Mouse (Mus musculus): ENCODE measurements around the gene Gm5930.
"Not testable (repeated sequence)": the region's sequence is repeated elsewhere in the genome, so short reads cannot be mapped to it uniquely, and the experiment has no call there.

Gm5930 gene

DNA sequence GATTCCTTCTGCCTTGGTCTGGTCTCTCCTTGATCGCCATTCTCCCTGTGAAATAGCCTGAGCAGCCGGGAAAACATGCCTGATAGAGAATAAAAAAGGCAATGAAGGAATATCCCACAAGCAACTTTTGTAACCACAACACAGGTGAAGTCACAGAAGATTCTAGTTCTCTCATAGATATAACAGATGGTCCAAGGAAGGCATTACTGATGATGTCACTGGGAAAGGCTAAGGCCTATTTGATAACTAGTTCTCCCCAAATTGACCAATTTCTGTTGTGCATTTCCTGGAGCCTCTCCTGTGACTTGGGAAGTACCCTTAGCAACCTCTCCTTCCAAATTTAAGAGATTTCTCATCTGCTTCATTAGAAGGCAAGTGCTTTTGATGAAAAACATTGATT, at the start of gene Gm5930:
TSS of gene Gm5930 (minus strand) at position 101 of the 400 bp plus-strand sequence.
- DNase-seq (ENCODE audit: low read depth, low spot score); H3K36me3 ChIP-seq (ENCODE audit: control insufficient read depth, insufficient read depth, low read length, poor library complexity, severe bottlenecking): not testable (repeated sequence)

DNA sequence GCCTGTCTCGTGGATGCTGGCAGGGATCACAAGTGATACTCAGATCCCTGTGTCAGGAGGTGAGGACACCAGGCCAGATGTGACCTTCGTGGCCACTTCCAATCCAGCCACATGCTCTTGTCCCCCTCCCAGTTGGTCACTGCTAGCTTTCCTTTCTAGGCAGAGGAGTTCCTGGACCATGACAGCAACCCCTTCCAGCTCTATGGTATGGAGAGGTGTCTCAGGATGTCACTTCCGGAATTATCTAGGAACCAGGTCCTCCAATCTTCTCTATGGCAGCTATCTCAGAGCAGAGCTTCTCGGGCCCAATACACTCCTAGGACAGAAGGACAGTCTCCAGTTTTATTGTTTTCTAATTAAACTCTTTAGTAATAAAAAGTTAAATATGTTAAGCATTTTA, 45.8 kb upstream of the Gm5930 start:
- not testable (repeated sequence) for H3K27me3 ChIP-seq (ENCODE audit: control insufficient read depth, insufficient read depth, low read length, poor library complexity, severe bottlenecking); DNase-seq (ENCODE audit: low read depth, low spot score); H3K36me3 ChIP-seq (ENCODE audit: control insufficient read depth, insufficient read depth, low read length, poor library complexity, severe bottlenecking)

More for the DNA sequence above, at the start of gene Gm5930:
- H3K27me3 ChIP-seq (ENCODE audit: control insufficient read depth, insufficient read depth, low read length, poor library complexity, severe bottlenecking), result not testable (repeated sequence)

DNA sequence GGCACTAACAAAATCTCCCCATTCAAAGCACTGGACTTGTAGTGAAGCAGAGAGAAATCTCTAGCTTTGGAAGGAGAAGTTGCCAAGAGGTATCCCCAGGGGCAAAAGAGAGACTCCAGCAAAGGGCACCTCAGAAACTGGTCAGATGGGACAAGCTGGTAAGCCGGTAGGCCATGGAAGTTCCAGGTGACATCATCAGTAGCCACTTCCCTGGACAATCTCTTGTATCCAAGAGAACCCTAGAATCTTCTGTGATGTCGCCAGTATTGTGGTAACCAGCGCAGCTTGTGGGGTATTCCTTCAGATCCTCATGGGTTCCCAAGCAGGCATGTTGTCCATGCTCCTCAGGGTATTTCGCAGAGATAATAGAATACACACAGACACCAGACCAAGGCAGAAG, 26.7 kb upstream of the Gm5930 start, which contains the start of gene Gm8229:
TSS of gene Gm8229 (plus strand) at position 301 of the 400 bp plus-strand sequence.
- not testable (repeated sequence) for H3K27me3 ChIP-seq (ENCODE audit: control insufficient read depth, insufficient read depth, low read length, poor library complexity, severe bottlenecking); H3K36me3 ChIP-seq (ENCODE audit: control insufficient read depth, insufficient read depth, low read length, poor library complexity, severe bottlenecking); DNase-seq (ENCODE audit: low read depth, low spot score)

DNA sequence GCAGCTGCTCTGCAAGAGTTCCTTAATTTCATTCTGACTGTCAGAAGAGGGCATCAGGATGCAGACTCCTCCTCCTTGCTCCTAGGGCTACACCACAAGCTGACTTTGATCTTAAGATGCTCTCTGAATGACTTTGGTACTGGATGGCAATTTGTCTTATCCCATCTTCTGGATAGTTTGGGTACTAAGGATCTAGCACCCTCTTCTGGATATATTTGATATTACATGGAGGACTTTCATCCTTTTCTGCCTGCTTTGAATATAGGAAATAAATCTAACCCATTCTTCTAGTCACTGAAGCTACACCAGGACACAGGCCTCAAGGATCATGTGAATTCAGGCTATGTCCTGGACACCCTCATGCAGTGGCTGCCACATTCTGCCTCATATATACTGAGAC, 23.9 kb upstream of the Gm5930 start:
- DNase-seq (ENCODE audit: low read depth, low spot score); H3K36me3 ChIP-seq (ENCODE audit: control insufficient read depth, insufficient read depth, low read length, poor library complexity, severe bottlenecking); H3K27me3 ChIP-seq (ENCODE audit: control insufficient read depth, insufficient read depth, low read length, poor library complexity, severe bottlenecking): not testable (repeated sequence)

DNA sequence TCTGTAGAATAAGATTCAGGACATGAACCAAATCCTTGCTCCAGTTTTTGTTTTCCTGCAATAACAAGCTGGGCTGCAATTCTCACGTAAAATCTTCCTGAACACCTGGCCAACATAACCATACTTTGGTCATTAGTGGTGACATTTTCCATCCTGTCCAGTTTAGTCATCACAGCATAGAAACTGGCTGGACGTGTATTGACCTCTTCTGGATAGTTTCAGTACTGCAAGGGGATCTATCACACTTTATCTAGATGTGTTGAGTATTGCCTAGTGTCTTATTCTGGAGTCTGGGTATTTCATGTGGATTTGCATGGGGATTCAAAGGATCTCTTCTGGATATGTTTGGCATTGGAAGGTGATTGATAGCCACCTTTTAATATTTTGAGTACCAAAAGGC, 23.0 kb upstream of the Gm5930 start:
- not testable (repeated sequence) for H3K36me3 ChIP-seq (ENCODE audit: control insufficient read depth, insufficient read depth, low read length, poor library complexity, severe bottlenecking); H3K27me3 ChIP-seq (ENCODE audit: control insufficient read depth, insufficient read depth, low read length, poor library complexity, severe bottlenecking); DNase-seq (ENCODE audit: low read depth, low spot score)

DNA sequence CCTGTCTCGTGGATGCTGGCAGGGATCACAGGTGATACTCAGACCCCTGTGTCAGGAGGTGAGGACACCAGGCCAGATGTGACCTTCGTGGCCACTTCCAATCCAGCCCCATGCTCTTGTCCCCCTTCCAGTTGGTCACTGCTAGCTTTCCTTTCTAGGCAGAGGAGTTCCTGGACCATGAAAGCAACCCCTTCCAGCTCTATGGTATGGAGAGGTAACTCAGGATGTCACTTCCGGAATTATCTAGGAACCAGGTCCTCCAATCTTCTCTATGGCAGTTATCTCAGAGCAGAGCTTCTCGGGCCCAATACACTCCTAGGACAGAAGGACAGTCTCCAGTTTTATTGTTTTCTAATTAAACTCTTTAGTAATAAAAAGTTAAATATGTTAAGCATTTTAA, 26.3 kb downstream of the Gm5930 start:
- not testable (repeated sequence) for DNase-seq (ENCODE audit: low read depth, low spot score); H3K36me3 ChIP-seq (ENCODE audit: control insufficient read depth, insufficient read depth, low read length, poor library complexity, severe bottlenecking); H3K27me3 ChIP-seq (ENCODE audit: control insufficient read depth, insufficient read depth, low read length, poor library complexity, severe bottlenecking)

DNA sequence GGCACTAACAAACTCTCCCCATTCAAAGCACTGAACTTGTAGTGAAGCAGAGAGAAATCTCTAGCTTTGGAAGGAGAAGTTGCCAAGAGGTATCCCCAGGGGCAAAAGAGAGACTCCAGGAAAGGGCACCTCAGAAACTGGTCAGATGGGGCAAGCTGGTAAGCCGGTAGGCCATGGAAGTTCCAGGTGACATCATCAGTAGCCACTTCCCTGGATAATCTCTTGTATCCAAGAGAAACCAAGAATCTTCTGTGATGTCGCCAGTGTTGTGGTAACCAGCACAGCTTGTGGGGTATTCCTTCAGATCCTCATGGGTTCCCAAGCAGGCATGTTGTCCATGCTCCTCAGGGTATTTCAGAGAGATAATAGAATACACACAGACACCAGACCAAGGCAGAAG, 53.1 kb downstream of the Gm5930 start, which contains the start of gene Gm8220:
TSS of gene Gm8220 (plus strand) at position 301 of the 400 bp plus-strand sequence.
- not testable (repeated sequence) for H3K36me3 ChIP-seq (ENCODE audit: control insufficient read depth, insufficient read depth, low read length, poor library complexity, severe bottlenecking); H3K27me3 ChIP-seq (ENCODE audit: control insufficient read depth, insufficient read depth, low read length, poor library complexity, severe bottlenecking); DNase-seq (ENCODE audit: low read depth, low spot score)
